Mouse (Mus musculus) midbrain, embryonic 14.5 days (tissue): ENCODE measurements around the gene Smoc1. TPM values are rescaled to one million over a fixed set of nuclear protein-coding genes. Genes with fewer than 3 reads are reported as not detected.

Experiments used
- ATAC-seq: fragments of 200-750 bp; cut with Nextera tagmentation; 2 replicates; pipeline ENCODE4 v1.8.0; 2017; ENCODE audit warnings: moderate number of reproducible peaks, moderate library complexity; ENCODE audit not compliant: low FRiP score, low TSS enrichment
- DNase-seq: peaks from one replicate; pipeline ENCODE4 v3.0.0-alpha.2; 2015
- H3K27ac ChIP-seq: fragments of 300-500 bp; sonication (generic); replicated peaks from 2 replicates; pipeline ENCODE4 v1.5.1; 2014; ENCODE audit warnings: mild to moderate bottlenecking, low read depth, low read length, moderate library complexity
- H3K27me3 ChIP-seq: fragments of 300-500 bp; sonication (generic); 2 replicates; pipeline ENCODE4 v1.6.1; 2014; ENCODE audit warnings: low read length, control low read depth, mixed read lengths; ENCODE audit not compliant: control insufficient read depth, insufficient read depth
- H3K36me3 ChIP-seq: fragments of 300-500 bp; sonication (generic); 2 replicates; pipeline ENCODE4 v1.6.1; 2014; ENCODE audit warnings: low read length, control low read depth; ENCODE audit not compliant: control insufficient read depth, insufficient read depth
- H3K4me1 ChIP-seq: fragments of 300-500 bp; sonication (generic); 2 replicates; pipeline ENCODE4 v1.6.1; 2014; ENCODE audit warnings: mild to moderate bottlenecking, antibody characterized with exemption, low read length, control low read depth; ENCODE audit not compliant: control insufficient read depth, insufficient read depth
- H3K4me2 ChIP-seq: fragments of 300-500 bp; sonication (generic); 2 replicates; pipeline ENCODE4 v1.6.1; 2014; ENCODE audit warnings: mild to moderate bottlenecking, low read length, moderate library complexity
- H3K4me3 ChIP-seq: fragments of 300-500 bp; sonication (generic); replicated peaks from 2 replicates; pipeline ENCODE4 v1.5.1; 2014; ENCODE audit warnings: low read depth, low read length
- H3K9ac ChIP-seq: fragments of 300-500 bp; sonication (generic); replicated peaks from 2 replicates; pipeline ENCODE4 v1.6.1; 2014; ENCODE audit warnings: mild to moderate bottlenecking, low read length, moderate library complexity
- H3K9me3 ChIP-seq: fragments of 300-500 bp; sonication (generic); 2 replicates; pipeline ENCODE4 v1.6.1; 2016; ENCODE audit warnings: low read length, control low read depth, mixed read lengths; ENCODE audit not compliant: control insufficient read depth
- WGBS: fragments of 180-500 bp; shearing (Covaris S2); extraction: QIAGEN DNeasy Blood & Tissue Kit; methylation state at CpG from one replicate; pipeline ENCODE4 v1.1.7; 2014; 5-methylcytosine and 5-hydroxymethylcytosine counted together
- microRNA-seq: library from miRNA; unstranded; fragments of <30 nt; microRNA quantifications from one replicate; pipeline ENCODE4, GENCODE M21; 2016
- polyA plus RNA-seq: library from polyadenylated mRNA; unstranded; fragments of >200 nt; fragmentation: Nextera tagmentation; extraction: Ambion mirVana; gene quantifications from 2 replicates; pipeline ENCODE4 v1.2.1, GENCODE M21; 2014

The Smoc1 gene
- polyA plus RNA-seq, 1 experiment from 2014 or later = 21.6 TPM

GRCm38 (mm10) chr12:81224843-81225242 is 198.2 kb downstream of the Smoc1 start:
- WGBS = 81% methylated on average over 2 of the region's 2 CpGs
- H3K4me1 ChIP-seq = peaks cover 19% of the 10 kb centered on the region
- no peaks in the 10 kb centered on the region for H3K9me3 ChIP-seq
- no peak for DNase-seq
- no peak overlapping the region for H3K27ac ChIP-seq
- ATAC-seq = no peak
- no peak overlapping the region for H3K4me3 ChIP-seq
- no peak overlapping the region for H3K9ac ChIP-seq
- H3K4me2 ChIP-seq = no peak overlapping the region
- H3K27me3 ChIP-seq = no peaks in the 10 kb centered on the region
- H3K36me3 ChIP-seq = no peaks in the 10 kb centered on the region

GRCm38 (mm10) chr12:81225966-81226577 is 199.5 kb downstream of the Smoc1 start:
- ATAC-seq (no peak), DNase-seq (peak; percentile 57)
- H3K4me2 ChIP-seq = 0 out of 2 replicates have a peak overlapping the region, but pooled peaks have one; percentile 9
- H3K4me3 ChIP-seq = no peak overlapping the region
- H3K36me3 ChIP-seq = no peaks in the 10 kb centered on the region
- H3K9me3 ChIP-seq = no peaks in the 10 kb centered on the region
- no peak overlapping the region for H3K9ac ChIP-seq
- H3K27me3 ChIP-seq = no peaks in the 10 kb centered on the region
- WGBS = 35% methylated on average over 6 of the region's 6 CpGs
- H3K27ac ChIP-seq = peak overlapping the region; percentile 53
- H3K4me1 ChIP-seq = peaks cover 19% of the 10 kb centered on the region

DNA sequence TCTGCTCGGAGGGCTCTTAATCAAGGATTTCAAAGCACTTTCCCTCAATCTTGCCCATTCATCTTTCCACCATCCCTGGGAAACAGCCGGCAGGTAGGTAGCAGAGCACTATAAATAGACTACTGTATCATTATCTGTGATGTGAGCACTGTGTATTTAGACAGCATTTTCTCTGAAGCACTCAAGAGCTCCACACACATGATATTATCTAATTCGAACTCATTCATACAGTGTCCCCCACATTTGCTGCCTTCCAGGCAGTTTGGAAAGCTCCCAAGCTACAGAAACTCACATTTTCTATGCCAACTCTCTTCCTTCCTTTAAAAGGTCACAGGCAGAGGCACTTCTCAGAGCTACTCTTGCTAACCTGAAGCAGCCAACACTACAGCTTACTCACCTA is 200.0 kb downstream of the Smoc1 start:
- DNase-seq = peak; percentile 19
- H3K4me2 ChIP-seq = 0 out of 2 replicates have a peak overlapping the region, but pooled peaks have one; percentile 9
- peak overlapping the region; percentile 53 for H3K27ac ChIP-seq
- no peak overlapping the region for H3K4me3 ChIP-seq
- no peak overlapping the region for H3K9ac ChIP-seq
- no peak for ATAC-seq
- H3K4me1 ChIP-seq = peaks cover 19% of the 10 kb centered on the region
- no peaks in the 10 kb centered on the region for H3K27me3 ChIP-seq
- 68% methylated on average over 3 of the region's 3 CpGs for WGBS
- no peaks in the 10 kb centered on the region for H3K9me3 ChIP-seq
- H3K36me3 ChIP-seq = no peaks in the 10 kb centered on the region

GRCm38 (mm10) chr12:81227767-81228460 is 201.3 kb downstream of the Smoc1 start:
- Histone ChIP-seq H3K9me3 (no peaks in the 10 kb centered on the region), H3K9ac (no peak overlapping the region), H3K4me3 (no peak overlapping the region), H3K27ac (0 out of 2 replicates have a peak overlapping the region, but pooled peaks have one; percentile 4), H3K27me3 (no peaks in the 10 kb centered on the region), H3K4me2 (no peak overlapping the region), H3K36me3 (no peaks in the 10 kb centered on the region), H3K4me1 (peaks cover 19% of the 10 kb centered on the region)
- DNase-seq = peak; percentile 74
- WGBS = 69% methylated on average over 5 of the region's 5 CpGs
- no peak for ATAC-seq

DNA sequence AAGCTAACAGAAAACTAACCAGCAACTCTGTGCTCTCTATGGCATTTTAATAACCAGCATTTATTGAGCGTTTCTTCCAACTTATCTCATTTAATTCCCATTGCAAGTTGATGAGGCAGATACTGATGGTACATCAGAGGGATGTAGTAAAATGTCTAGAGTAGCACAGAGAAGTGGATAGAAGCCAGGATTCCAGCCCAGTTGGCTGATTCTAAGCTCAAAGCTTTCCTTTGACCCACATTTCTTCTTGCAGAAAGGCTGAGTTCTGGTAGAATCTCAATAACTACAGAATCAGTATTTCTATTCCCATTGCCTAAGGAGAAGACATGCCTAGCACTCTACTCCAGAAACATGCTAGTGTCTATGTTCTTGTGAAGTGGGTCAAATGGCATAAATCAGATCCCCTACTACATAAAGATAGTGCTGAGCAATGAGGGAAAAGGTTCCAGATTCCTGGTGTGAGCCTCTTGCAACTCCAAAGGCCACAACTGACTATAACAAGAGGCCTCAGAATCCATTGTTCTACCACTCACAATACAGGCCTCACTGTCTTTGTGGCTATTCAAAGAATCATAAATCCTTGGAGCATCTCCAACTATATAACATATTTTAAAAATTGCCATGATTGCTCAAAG is 207.3 kb downstream of the Smoc1 start:
- no peak overlapping the region for H3K27ac ChIP-seq

GRCm38 (mm10) chr12:81235456-81236330 is 209.1 kb downstream of the Smoc1 start:
- ATAC-seq (no peak), DNase-seq (no peak)
- H3K4me2 ChIP-seq = no peak overlapping the region
- H3K4me3 ChIP-seq = no peak overlapping the region
- no peaks in the 10 kb centered on the region for H3K9me3 ChIP-seq
- H3K4me1 ChIP-seq = no peaks in the 10 kb centered on the region
- H3K27ac ChIP-seq = no peak overlapping the region
- WGBS = 87% methylated on average over 10 of the region's 10 CpGs
- no peak overlapping the region for H3K9ac ChIP-seq
- no peaks in the 10 kb centered on the region for H3K27me3 ChIP-seq
- H3K36me3 ChIP-seq = no peaks in the 10 kb centered on the region

More for the DNA sequence above, 207.3 kb downstream of the Smoc1 start:
- no peaks in the 10 kb centered on the region for H3K4me1 ChIP-seq
- ATAC-seq (no peak), DNase-seq (no peak)
- no peaks in the 10 kb centered on the region for H3K36me3 ChIP-seq
- H3K4me3 ChIP-seq = no peak overlapping the region
- H3K9ac ChIP-seq = no peak overlapping the region
- no peaks in the 10 kb centered on the region for H3K27me3 ChIP-seq
- 90% methylated on average over 1 of the region's 1 CpGs for WGBS
- no peaks in the 10 kb centered on the region for H3K9me3 ChIP-seq
- no peak overlapping the region for H3K4me2 ChIP-seq

Small RNAs within 50 kb of the gene (microRNA-seq; reads per million reads assigned to microRNA genes)
- gene Mir3067 = 20.3 reads per million, percentile 40 among the genes with 10 or more reads in this experiment

Other genes starting within 250 kb of the Smoc1 start
- gene Susd6, start 236.3 kb upstream of the Smoc1 start, polyA plus RNA-seq = 8.8 and 14.3 TPM in 2 replicates
- gene Srsf5, start 81.3 kb upstream of the Smoc1 start, polyA plus RNA-seq = 283 and 294 TPM in 2 replicates
- gene Slc10a1, start 58.1 kb upstream of the Smoc1 start, polyA plus RNA-seq = 0.49 and 0.50 TPM in 2 replicates